ENCODE assay signal across 8 mouse cellular contexts in genomic region chr13:20093307-20094045, GRCm38 (mm10). TPM values are rescaled to one million over a fixed set of nuclear protein-coding genes. Genes with fewer than 3 reads are reported as not detected.
A peak's percentile ranks its signal among the peaks of the same experiment; 100 is the strongest.
DNase-seq lines count a peak whose midpoint lies in the region; ATAC-seq and TF ChIP-seq lines count a peak whose summit lies in the region.

No protein-coding gene starts in this region.

- TF ChIP-seq EP300 in ES-Bruce4 (IDR thresholded peaks at IDR 0.05; ENCODE audit: insufficient read depth, low read depth, low read length): no peak

- peak; percentile 54 for DNase-seq in gastrocnemius, postnatal 25 days
- no peak for DNase-seq in gastrocnemius, postnatal 36 days
- peak; percentile 84 for DNase-seq in thymus, postnatal 0 days (ENCODE audit: low spot score)
- no peak for DNase-seq in layer of hippocampus, postnatal 36 days
- no peak for DNase-seq in embryo, embryonic 11 days

- H3K27ac ChIP-seq in ES-Bruce4 (ENCODE audit: insufficient read depth, low read length): no peak overlapping the region
- no peak overlapping the region; a peak in 1 of 4 replicates for H3K27ac ChIP-seq in heart, embryonic 14.5 days (replicated peaks in 1 of 2; ENCODE audit: control insufficient read depth in 1 of 2, insufficient read depth in 1 of 2, low read depth in 2 of 2, low read length in 2 of 2)
- H3K27ac ChIP-seq in lung, embryonic 15.5 days: peak overlapping the region; percentile 62

- no peak for TF ChIP-seq POLR2A in ES-Bruce4 (IDR thresholded peaks at IDR 0.05; ENCODE audit: insufficient read depth, low read length)

- H3K4me1 ChIP-seq in ES-Bruce4 (ENCODE audit: control insufficient read depth, insufficient read depth, low read length): no peaks in the 10 kb centered on the region
- peaks cover 0 to 2% of the 10 kb centered on the region in 2 experiments; a peak in 1 of 4 replicates for H3K4me1 ChIP-seq in heart, embryonic 14.5 days (ENCODE audit: control insufficient read depth in 2 of 2, insufficient read depth in 2 of 2, low read length in 2 of 2)
- H3K4me1 ChIP-seq in lung, embryonic 15.5 days: peaks cover 44% of the 10 kb centered on the region

- no peaks in the 10 kb centered on the region for H3K36me3 ChIP-seq in ES-Bruce4 (ENCODE audit: control insufficient read depth, insufficient read depth, low read length, poor library complexity, severe bottlenecking)
- H3K36me3 ChIP-seq in heart, embryonic 14.5 days (ENCODE audit: control insufficient read depth, insufficient read depth, low read length): no peaks in the 10 kb centered on the region
- H3K36me3 ChIP-seq in lung, embryonic 15.5 days: no peaks in the 10 kb centered on the region

- H3K4me3 ChIP-seq in ES-Bruce4 (ENCODE audit: low read depth, low read length): no peak overlapping the region
- H3K4me3 ChIP-seq in heart, embryonic 14.5 days (ENCODE audit: control insufficient read depth in 1 of 2, insufficient read depth in 1 of 2, low read depth in 1 of 2, low read length in 2 of 2): no peak overlapping the region
- H3K4me3 ChIP-seq in lung, embryonic 15.5 days: no peak overlapping the region

- peak overlapping the region; percentile 5; the same call in 1 of the 2 replicates for H3K4me2 ChIP-seq in heart, embryonic 14.5 days (ENCODE audit: low read length)
- peak overlapping the region; percentile 46 for H3K4me2 ChIP-seq in lung, embryonic 15.5 days

- ATAC-seq in heart, embryonic 14.5 days (ENCODE audit: insufficient number of reproducible peaks, insufficient read depth, low FRiP score, low read depth): no peak
- 0 out of 2 replicates have a peak, but pooled peaks have one; percentile 43 for ATAC-seq in lung, embryonic 15.5 days (ENCODE audit: borderline replicate concordance, extremely low read depth, low FRiP score, low TSS enrichment)

- no peaks in the 10 kb centered on the region for H3K9me3 ChIP-seq in ES-Bruce4 (replicated peaks; ENCODE audit: control insufficient read depth, insufficient read depth, low read length, poor library complexity, severe bottlenecking)
- no peaks in the 10 kb centered on the region for H3K9me3 ChIP-seq in heart, embryonic 14.5 days (ENCODE audit: control insufficient read depth, low read length)
- no peaks in the 10 kb centered on the region for H3K9me3 ChIP-seq in lung, embryonic 15.5 days

- no peak overlapping the region for H3K9ac ChIP-seq in ES-Bruce4 (ENCODE audit: low read depth, poor library complexity, severe bottlenecking)
- H3K9ac ChIP-seq in heart, embryonic 14.5 days (ENCODE audit: low read length): no peak overlapping the region
- peak overlapping the region; percentile 24; the same call in 1 of the 2 replicates for H3K9ac ChIP-seq in lung, embryonic 15.5 days

- H3K27me3 ChIP-seq in ES-Bruce4 (ENCODE audit: control insufficient read depth, insufficient read depth, low read length, poor library complexity, severe bottlenecking): no peaks in the 10 kb centered on the region
- peaks cover 9% of the 10 kb centered on the region; the same call in 1 of the 2 replicates for H3K27me3 ChIP-seq in heart, embryonic 14.5 days (ENCODE audit: control insufficient read depth, insufficient read depth, low read length)
- no peaks in the 10 kb centered on the region for H3K27me3 ChIP-seq in lung, embryonic 15.5 days

- peak; percentile 27 for TF ChIP-seq CTCF in ES-Bruce4 (IDR thresholded peaks at IDR 0.05; ENCODE audit: low read depth, low read length)

- intact Hi-C loops in gastrocnemius, postnatal 36 days (cut with DNase I): loop anchor here (5.0 kb wide), 1 partner anchor 94 kb away; no protein-coding TSS in a partner anchor

- 52% methylated on average over 19 of the region's 19 CpGs for WGBS in heart, embryonic 14.5 days
- 29% methylated on average over 19 of the region's 19 CpGs for WGBS in lung, embryonic 15.5 days

RNA-seq across cellular contexts. Expression of gene Elmo1, which starts 3.1 kb away (rescaled TPM):
- 1 to 10 TPM; 4.8 to 6.0 TPM for total RNA-seq in gastrocnemius, postnatal 25 days (2021)
- 1 to 10 TPM; 4.3 to 5.2 TPM for total RNA-seq in gastrocnemius, postnatal 36 days (2021)
- 16.1 and 18.7 TPM in 2 replicates for polyA plus RNA-seq in ES-Bruce4 (2011; ENCODE audit: insufficient read depth, insufficient read length, low read depth, missing spikeins)
- 10.4 and 12.7 TPM in 2 replicates for polyA plus RNA-seq in heart, embryonic 14.5 days (2014; fragmentation: Nextera tagmentation; extraction: Ambion mirVana)
- polyA plus RNA-seq in lung, embryonic 15.5 days (2015; fragmentation: Nextera tagmentation; extraction: Ambion mirVana): 32.8 and 37.1 TPM in 2 replicates
- 30.1 and 32.3 TPM in 2 replicates for polyA plus RNA-seq in thymus, postnatal 0 days (2015; fragmentation: Nextera tagmentation; extraction: Ambion mirVana)
- total RNA-seq in layer of hippocampus, postnatal 36 days (2021): 10 to 100 TPM; 24.6 to 29.2 TPM

Comparison
In these comparisons a context has a peak if more than half of its experiments do, and no peak if none do; other contexts are left out.
1. DNase-seq: peak in gastrocnemius, postnatal 25 days (single experiment) and thymus, postnatal 0 days (single experiment); none in gastrocnemius, postnatal 36 days (0 of 2), layer of hippocampus, postnatal 36 days (0 of 2) and embryo, embryonic 11 days (single experiment).